Mouse (Mus musculus) cerebellum, postnatal 25 days (tissue): ENCODE measurements at regions not wholly inside any gene's neighbourhood (a gene's known extent, or its start where the extent isn't known, plus 50 kb on each side); places are given as distances from the start of the nearest gene placed in this dataset.
A peak's percentile ranks its signal among the peaks of the same experiment; 100 is the strongest.

Experiments used
- DNase-seq, 2 experiments: peaks; one replicate each; pipeline ENCODE4 v3.0.0; 2021; ENCODE audit warnings: mixed read lengths in 2 of 2

DNA sequence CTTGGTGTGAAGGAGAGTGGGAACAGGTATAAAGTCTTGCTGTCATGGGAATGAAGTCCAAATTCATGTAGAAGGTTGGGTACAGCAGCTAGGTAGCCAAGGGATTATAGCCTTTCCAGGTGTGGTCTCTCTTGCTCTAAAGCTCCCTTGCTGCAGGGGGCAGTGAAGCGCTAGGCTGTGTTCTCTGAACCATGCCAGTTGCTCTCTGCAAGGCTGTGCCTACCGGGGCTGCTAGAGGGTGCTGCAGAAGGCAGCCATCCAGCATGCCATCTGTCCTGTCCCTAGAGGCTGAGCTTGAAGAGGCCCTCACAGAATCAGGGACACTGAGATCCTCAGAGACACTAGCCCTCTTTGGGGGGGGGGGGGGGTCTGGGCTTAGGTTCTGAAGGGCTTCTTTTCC, 50.6 kb upstream of the Shank2 start:
- DNase-seq, result peak in 1 of 2 experiments; percentile 16
